In genomic region chr11:75870386-75870785, GRCm38 (mm10) we compare ENCODE assay signal across 19 mouse cellular contexts.
A peak's percentile ranks its signal among the peaks of the same experiment; 100 is the strongest.
DNase-seq lines count a peak whose midpoint lies in the region; ATAC-seq lines count a peak whose summit lies in the region.
"Had no signal": no experiment of that assay in that cellular context is flagged by ENCODE, and none has a peak within 500 bp of the region (broad histone marks: within the 10 kb centered on the region; RNA-seq: fewer than 3 reads in every experiment).

No protein-coding gene starts in this region.

- H3K36me3 ChIP-seq in hindbrain, embryonic 13.5 days, result no peaks in the 10 kb centered on the region
- H3K36me3 ChIP-seq in hindbrain, embryonic 12.5 days, result no peaks in the 10 kb centered on the region
- no peaks in the 10 kb centered on the region for H3K36me3 ChIP-seq in forebrain, embryonic 16.5 days (ENCODE audit: control insufficient read depth, insufficient read depth)
- H3K36me3 ChIP-seq in midbrain, embryonic 14.5 days (ENCODE audit: control insufficient read depth, insufficient read depth, low read length), result no peaks in the 10 kb centered on the region
- H3K36me3 ChIP-seq: embryonic facial prominence, embryonic 15.5 days; G1E; heart, embryonic 12.5 days; limb, embryonic 12.5 days; liver, embryonic 15.5 days; stomach, embryonic 15.5 days had no signal

- 66% methylated on average over 5 of the region's 5 CpGs for WGBS in hindbrain, embryonic 13.5 days
- 78% methylated on average over 5 of the region's 5 CpGs for WGBS in hindbrain, embryonic 12.5 days
- WGBS in forebrain, embryonic 16.5 days, result 25% methylated on average over 5 of the region's 5 CpGs
- WGBS in midbrain, embryonic 14.5 days, result 58% methylated on average over 5 of the region's 5 CpGs

- peak; percentile 65 for DNase-seq in cerebellum, adult 9-11 months
- no peak for DNase-seq in midbrain, embryonic 14.5 days
- no peak for DNase-seq in adipocyte (ENCODE audit: low spot score)
- no peak for DNase-seq in ovary, adult 18-20 months (ENCODE audit: low spot score)
- DNase-seq: adrenal gland, adult 2 months; gastrocnemius, postnatal 36 days; heart, postnatal 4 days; kidney, adult 2 months; spleen, adult 18-20 months had no signal

- peak overlapping the region; percentile 3; the same call in 1 of the 2 replicates for H3K9ac ChIP-seq in hindbrain, embryonic 13.5 days
- H3K9ac ChIP-seq in hindbrain, embryonic 12.5 days, result no peak overlapping the region
- H3K9ac ChIP-seq in forebrain, embryonic 16.5 days (replicated peaks; ENCODE audit: low read depth, low read length), result no peak overlapping the region
- H3K9ac ChIP-seq in midbrain, embryonic 14.5 days (replicated peaks; ENCODE audit: low read length), result no peak overlapping the region
- H3K9ac ChIP-seq: embryonic facial prominence, embryonic 15.5 days; heart, embryonic 12.5 days; limb, embryonic 12.5 days; liver, embryonic 15.5 days; stomach, embryonic 15.5 days had no signal

- H3K27ac ChIP-seq in hindbrain, embryonic 13.5 days, result peak overlapping the region; percentile 58
- H3K27ac ChIP-seq in hindbrain, embryonic 12.5 days, result no peak overlapping the region
- H3K27ac ChIP-seq in forebrain, embryonic 16.5 days (ENCODE audit: low read length), result peak overlapping the region; percentile 17; the same call in 1 of the 2 replicates
- H3K27ac ChIP-seq in midbrain, embryonic 14.5 days (replicated peaks; ENCODE audit: low read depth, low read length), result peak overlapping the region; percentile 16; the same call in 1 of the 2 replicates
- H3K27ac ChIP-seq: embryonic facial prominence, embryonic 15.5 days; limb, embryonic 12.5 days; liver, embryonic 15.5 days; stomach, embryonic 15.5 days had no signal

- peaks cover 33% of the 10 kb centered on the region for H3K4me1 ChIP-seq in hindbrain, embryonic 13.5 days (replicated peaks)
- H3K4me1 ChIP-seq in hindbrain, embryonic 12.5 days, result peaks cover 30% of the 10 kb centered on the region
- H3K4me1 ChIP-seq in forebrain, embryonic 16.5 days (replicated peaks; ENCODE audit: control insufficient read depth, insufficient read depth, low read length), result peaks cover 30% of the 10 kb centered on the region
- H3K4me1 ChIP-seq in midbrain, embryonic 14.5 days (ENCODE audit: control insufficient read depth, insufficient read depth, low read length), result peaks cover 24% of the 10 kb centered on the region
- H3K4me1 ChIP-seq: liver, embryonic 15.5 days had no signal

- H3K4me2 ChIP-seq in hindbrain, embryonic 13.5 days, result no peak overlapping the region
- no peak overlapping the region for H3K4me2 ChIP-seq in hindbrain, embryonic 12.5 days (replicated peaks)
- H3K4me2 ChIP-seq in forebrain, embryonic 16.5 days (ENCODE audit: low read length), result no peak overlapping the region
- no peak overlapping the region for H3K4me2 ChIP-seq in midbrain, embryonic 14.5 days (ENCODE audit: low read length)
- H3K4me2 ChIP-seq: embryonic facial prominence, embryonic 15.5 days; heart, embryonic 12.5 days; limb, embryonic 12.5 days; liver, embryonic 15.5 days; stomach, embryonic 15.5 days had no signal

- ATAC-seq in hindbrain, embryonic 13.5 days (ENCODE audit: low FRiP score), result no peak; the same call in 1 of the 2 replicates
- no peak for ATAC-seq in hindbrain, embryonic 12.5 days (ENCODE audit: low FRiP score)
- ATAC-seq in forebrain, embryonic 16.5 days, result peak; percentile 46
- no peak for ATAC-seq in midbrain, embryonic 14.5 days (ENCODE audit: low FRiP score, low TSS enrichment)
- ATAC-seq in inflammation-experienced regulatory T-cells, adult 6 months, result no peak

- no peak overlapping the region for H3K4me3 ChIP-seq in hindbrain, embryonic 13.5 days
- H3K4me3 ChIP-seq in hindbrain, embryonic 12.5 days, result no peak overlapping the region
- H3K4me3 ChIP-seq in forebrain, embryonic 16.5 days (replicated peaks; ENCODE audit: low read length), result no peak overlapping the region
- H3K4me3 ChIP-seq in midbrain, embryonic 14.5 days (replicated peaks; ENCODE audit: low read depth, low read length), result no peak overlapping the region
- H3K4me3 ChIP-seq: embryonic facial prominence, embryonic 15.5 days; heart, embryonic 12.5 days; limb, embryonic 12.5 days; liver, embryonic 15.5 days; stomach, embryonic 15.5 days had no signal

- no peaks in the 10 kb centered on the region for H3K27me3 ChIP-seq in hindbrain, embryonic 13.5 days
- H3K27me3 ChIP-seq in hindbrain, embryonic 12.5 days, result 0 out of 2 replicates have a peak, but pooled peaks cover 4% of the 10 kb centered on the region
- no peaks in the 10 kb centered on the region for H3K27me3 ChIP-seq in forebrain, embryonic 16.5 days (replicated peaks; ENCODE audit: control insufficient read depth, insufficient read depth, low read length)
- no peaks in the 10 kb centered on the region for H3K27me3 ChIP-seq in midbrain, embryonic 14.5 days (ENCODE audit: control insufficient read depth, insufficient read depth, low read length)
- H3K27me3 ChIP-seq: embryonic facial prominence, embryonic 15.5 days; liver, embryonic 15.5 days; stomach, embryonic 15.5 days had no signal

- no peaks in the 10 kb centered on the region for H3K9me3 ChIP-seq in hindbrain, embryonic 13.5 days
- H3K9me3 ChIP-seq in hindbrain, embryonic 12.5 days (replicated peaks), result no peaks in the 10 kb centered on the region
- no peaks in the 10 kb centered on the region for H3K9me3 ChIP-seq in forebrain, embryonic 16.5 days (ENCODE audit: control insufficient read depth, low read length)
- H3K9me3 ChIP-seq in midbrain, embryonic 14.5 days (ENCODE audit: control insufficient read depth, low read length), result no peaks in the 10 kb centered on the region
- H3K9me3 ChIP-seq: embryonic facial prominence, embryonic 15.5 days; G1E; heart, embryonic 12.5 days; limb, embryonic 12.5 days; liver, embryonic 15.5 days; stomach, embryonic 15.5 days had no signal
